Mouse (Mus musculus): ENCODE measurements at regions not wholly inside any gene's neighbourhood (a gene's known extent, or its start where the extent isn't known, plus 50 kb on each side); places are given as distances from the start of the nearest gene placed in this dataset.

DNA sequence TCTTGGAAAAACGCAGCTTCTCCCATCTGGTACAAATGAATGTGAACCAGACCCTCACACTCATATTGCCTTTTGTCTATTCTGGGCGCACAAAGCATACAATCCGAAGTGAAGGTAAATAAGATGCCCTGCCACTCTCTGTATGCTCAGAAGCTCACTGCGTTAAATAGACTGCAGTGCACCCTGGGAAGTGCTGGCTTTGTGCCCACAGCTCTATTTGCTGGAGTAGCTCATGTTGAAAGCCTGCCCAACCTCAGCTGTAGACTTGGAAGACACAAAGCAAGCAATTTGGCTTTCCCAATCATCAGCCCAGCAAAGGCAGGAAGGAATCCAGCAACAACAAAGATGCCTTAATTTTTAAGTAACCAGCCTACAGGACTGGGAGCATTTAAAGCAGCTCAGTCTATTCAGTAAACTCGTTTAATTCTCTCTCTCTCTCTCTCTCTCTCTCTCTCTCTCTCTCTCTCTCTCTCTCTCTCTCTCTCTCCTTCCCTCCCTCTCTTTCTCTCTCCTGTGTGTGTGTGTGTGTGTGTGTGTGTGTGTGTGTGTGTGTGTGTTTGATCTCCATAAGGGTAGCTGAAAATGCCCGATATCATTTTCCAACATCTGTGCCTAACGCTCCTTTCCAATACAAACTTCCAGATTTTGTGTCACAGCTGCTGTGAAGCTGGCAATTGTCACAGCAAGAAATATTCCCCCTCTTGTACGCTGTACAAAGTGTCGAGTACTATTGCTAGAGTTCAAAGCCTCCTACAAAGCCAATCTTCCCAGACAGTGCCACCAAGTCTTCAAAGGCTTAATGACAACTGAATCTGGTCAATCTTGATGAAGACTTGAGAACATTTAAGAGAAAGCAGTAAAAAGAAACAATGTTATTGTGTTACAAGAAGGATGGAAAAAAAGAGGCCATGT, 650.5 kb upstream of the Fam241a start:
- no peak for TF ChIP-seq POLR2A (IDR thresholded peaks at IDR 0.05; ENCODE audit: control insufficient read depth, extremely low read depth, insufficient read depth, low read length, poor library complexity)
- no peak for TF ChIP-seq CTCF (IDR thresholded peaks at IDR 0.05; ENCODE audit: borderline replicate concordance, control insufficient read depth, extremely low read depth, insufficient read depth, low read length, poor library complexity)

Data from thymus, adult 2 months (tissue).